Mouse (Mus musculus) urinary bladder, adult 2 months (tissue): ENCODE data around the gene Gmpr. TPM values are rescaled to one million over a fixed set of nuclear protein-coding genes. Genes with fewer than 3 reads are reported as not detected.

ENCODE experiments used
- DNase-seq: peaks from one replicate; pipeline ENCODE4 v3.0.0; 2022; ENCODE audit warnings: low spot score
- polyA plus RNA-seq: library from polyadenylated mRNA; depleted of rRNA; stranded (reverse); fragments of >200 nt; gene quantifications from 2 replicates; pipeline ENCODE4 v1.2.3, GENCODE M21; 2012

Gene Gmpr
- polyA plus RNA-seq, 1 experiment = 77.6 TPM

DNA sequence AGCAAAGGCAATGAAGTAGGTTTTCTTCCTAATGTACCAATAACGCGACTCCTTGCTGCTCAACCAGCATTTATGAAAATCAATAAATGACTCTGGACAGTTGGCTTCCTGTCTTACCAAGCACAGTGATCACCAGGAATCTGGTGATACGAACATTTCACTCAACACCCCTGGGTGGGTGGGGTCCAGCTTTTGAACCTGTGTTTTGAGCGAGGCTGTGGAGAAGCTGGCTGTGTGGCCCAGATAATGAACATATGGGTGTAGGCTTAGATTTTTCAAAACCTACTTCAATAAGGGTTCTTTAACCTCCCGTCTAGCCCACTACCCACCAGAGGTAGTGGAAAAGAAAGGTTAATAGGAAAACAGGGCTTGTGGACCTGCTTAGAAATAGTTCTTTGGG, 4.5 kb upstream of the Gmpr start:
- no peak for DNase-seq

DNA sequence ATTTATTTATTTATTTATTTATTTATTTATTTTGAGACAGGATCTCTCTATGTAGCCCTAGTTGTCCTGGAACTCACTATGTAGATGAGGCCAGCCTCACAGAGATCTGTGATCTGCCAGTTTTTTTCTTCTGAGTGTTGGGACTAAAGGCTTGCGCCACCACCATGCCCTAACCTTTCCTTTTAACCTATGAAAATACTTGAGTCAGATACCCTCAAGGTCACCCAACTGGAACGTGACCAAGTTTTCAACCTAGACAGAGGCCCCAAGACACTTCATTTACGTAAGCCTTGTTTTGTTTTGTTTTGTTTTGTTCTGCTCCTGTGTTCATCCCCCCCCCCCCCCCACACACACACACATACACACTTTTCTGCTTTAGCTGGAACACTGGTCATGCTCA, 1.7 kb upstream of the Gmpr start:
- DNase-seq = no peak

DNA sequence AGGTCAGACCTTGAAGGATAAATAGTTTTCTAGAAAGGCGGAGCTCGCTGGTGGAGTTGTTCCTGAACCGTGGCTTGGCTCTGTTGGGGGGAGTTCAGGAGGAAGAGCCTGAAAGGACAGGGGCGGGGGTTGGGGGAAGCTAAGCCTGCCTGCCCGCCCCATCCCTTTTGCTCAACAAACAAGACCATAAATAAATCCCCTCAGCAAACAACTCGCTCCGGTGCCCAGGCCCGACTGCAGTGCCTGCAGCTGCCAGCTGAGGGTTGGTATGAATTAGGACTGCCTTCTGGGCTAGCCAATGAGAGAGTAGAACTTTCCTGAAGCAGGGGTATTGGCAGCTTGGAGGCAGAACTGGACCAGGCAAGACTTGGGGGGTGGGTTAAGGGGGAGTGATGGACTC, 1.3 kb downstream of the Gmpr start:
- no peak for DNase-seq

- no peak for DNase-seq
Measured at GRCm38 (mm10) chr13:45509366-45509765, 2.1 kb downstream of the Gmpr start.

GRCm38 (mm10) chr13:45511706-45512435, 4.6 kb downstream of the Gmpr start:
- no peak for DNase-seq

DNA sequence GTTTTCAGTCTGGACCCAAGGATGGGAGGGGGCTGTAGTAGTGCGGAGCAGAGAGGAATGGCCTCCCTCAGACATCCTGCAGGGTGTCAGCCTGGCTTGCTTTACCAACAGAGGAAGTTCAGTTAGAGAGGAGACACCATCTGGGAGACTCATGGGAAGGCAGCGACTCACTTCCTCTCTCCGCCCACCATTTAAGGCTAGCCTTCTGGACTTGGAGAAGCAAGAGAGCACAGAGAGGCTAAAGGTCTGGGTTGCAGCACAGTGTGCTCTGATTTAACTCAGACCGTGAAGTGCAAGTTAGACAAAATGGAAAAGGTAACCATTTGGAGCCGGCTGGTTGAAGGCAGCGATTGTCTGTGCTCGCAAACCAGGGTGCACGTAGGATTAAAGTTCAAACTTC, 5.3 kb downstream of the Gmpr start:
- no peak for DNase-seq

- no peak for DNase-seq
Measured at GRCm38 (mm10) chr13:45513009-45513984, 6.1 kb downstream of the Gmpr start.

- no peak for DNase-seq
Measured at GRCm38 (mm10) chr13:45514115-45514514, 6.9 kb downstream of the Gmpr start.

GRCm38 (mm10) chr13:45514832-45515422, 7.7 kb downstream of the Gmpr start:
- no peak for DNase-seq

DNA sequence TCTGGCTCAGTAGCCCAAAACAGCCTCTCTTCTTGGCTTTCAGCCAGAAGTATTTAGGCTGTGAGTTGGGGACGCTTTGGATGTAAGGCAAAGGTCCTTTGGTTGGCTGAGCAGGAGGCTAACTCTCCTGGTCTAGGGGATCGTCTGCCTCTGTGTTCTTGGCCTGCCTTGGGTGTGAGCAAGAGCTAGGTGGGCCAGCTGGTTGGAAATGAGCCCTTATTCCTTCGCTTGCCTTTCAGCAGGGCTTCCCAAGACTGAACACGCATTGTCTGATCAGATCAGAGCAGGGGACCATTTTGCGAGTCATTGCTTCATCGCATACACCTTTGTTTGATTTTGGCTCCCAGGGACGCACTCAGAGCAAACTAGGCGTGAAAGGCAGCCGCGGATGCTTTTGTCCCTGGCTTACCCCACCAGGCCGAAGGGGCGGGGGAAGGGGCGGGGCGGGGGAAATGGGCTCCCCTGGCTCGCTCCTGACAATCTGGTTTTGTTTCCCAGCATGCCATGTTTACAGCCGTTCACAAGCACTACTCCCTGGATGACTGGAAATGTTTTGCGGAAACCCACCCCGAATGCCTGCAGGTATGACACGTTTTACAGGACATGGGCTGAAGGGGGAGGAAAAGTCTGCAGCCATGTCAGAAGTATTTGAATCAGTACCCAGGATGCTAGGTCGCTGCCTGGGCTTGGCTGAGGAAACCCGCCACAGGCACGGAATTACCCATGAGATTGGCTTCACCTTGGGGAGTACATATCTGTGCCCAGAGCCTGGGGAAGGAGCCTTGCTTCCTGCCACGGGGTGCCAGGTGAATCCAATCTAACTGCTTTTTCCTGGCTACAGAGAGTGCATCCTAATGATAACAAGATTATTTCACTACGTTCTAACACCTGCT, 9.5 kb downstream of the Gmpr start:
- DNase-seq = no peak

DNA sequence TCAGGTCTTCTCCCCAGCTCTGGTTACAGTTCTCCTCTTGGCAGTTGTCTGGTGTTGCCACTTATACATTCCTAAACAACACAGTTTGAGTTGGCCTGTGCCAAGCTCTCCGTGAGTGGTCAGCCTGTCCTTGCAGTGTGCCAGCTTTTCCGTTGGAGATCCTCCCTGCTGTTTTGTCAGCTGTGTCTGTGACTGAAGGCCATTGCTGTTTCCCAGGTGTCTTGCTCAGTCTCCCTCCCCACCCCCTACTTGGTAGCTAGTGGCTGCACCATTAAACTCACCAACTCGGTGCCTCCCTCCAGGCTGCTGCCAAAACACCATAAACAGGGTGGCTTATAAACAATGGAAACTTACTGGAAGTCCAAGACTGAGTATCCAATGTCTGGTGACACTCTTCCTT, 17.1 kb downstream of the Gmpr start:
- DNase-seq = no peak

DNA sequence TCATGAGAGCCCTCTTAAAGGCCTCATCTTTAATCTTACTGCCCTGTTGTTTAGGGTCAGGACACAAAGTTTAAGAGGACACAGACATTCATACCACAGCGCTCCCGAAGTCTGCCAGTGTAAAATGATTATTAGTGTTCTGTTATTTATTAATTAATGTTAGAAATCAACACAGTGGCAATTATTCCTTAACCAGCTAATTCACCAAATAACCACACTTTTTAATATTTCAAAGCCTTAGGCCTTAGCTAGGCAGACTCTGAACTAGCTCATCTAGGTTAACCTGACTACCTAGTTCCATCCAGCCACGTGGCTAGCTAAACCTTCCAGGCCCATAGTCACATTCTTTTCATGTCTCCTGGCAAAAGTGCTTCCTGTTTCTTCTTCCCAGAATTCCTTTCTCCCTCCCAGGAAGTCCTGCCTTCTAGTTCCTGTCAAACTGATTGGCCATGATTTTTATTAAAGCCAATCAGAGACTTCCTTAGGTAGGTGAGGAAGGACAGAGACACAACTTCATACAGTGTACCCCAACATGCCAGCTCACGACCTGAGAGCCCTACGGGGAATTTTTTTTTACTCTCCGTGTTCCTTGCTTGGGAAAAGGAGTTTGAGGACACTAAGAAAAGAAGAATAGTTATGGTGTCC, 17.7 kb downstream of the Gmpr start:
- DNase-seq = no peak

GRCm38 (mm10) chr13:45526230-45526629, 19.0 kb downstream of the Gmpr start:
- no peak for DNase-seq

DNA sequence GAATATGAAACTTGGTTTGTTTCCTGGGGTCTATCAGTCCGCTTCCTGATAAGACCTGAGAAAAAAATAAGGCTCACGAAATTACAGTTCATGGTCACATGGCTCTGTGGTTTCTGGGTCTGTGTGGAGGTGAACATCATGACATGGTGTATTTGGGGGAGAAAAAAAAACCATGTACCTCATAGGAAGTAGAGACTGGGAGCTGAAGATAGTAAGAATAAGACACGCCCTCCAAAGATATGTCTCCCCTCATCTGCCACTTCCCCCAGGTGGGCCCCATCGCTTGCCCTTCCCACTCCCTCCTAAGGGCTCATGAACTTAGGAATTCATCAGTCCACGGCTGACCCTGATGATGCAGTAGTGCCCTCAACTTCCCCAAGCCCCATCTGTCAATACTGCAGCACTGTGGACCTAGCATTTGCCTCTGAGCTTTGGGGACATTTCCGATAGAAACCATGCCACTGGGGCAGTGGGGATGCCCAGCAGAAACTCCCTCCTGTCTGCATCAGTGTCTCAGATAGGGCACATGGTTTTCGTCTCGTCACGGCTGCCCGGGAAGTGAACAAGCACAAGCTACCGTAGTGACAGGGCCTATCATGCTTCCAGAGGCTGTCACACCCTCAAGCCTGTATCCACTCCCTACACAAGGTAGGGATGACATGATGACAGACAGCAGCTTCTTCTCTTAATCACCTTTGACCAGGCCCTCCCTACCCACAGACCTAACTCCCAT, 20.2 kb downstream of the Gmpr start:
- DNase-seq = no peak

- DNase-seq = no peak
Measured at GRCm38 (mm10) chr13:45528787-45529186, 21.5 kb downstream of the Gmpr start.

- DNase-seq = no peak
Measured at GRCm38 (mm10) chr13:45530754-45531153, 23.5 kb downstream of the Gmpr start.

DNA sequence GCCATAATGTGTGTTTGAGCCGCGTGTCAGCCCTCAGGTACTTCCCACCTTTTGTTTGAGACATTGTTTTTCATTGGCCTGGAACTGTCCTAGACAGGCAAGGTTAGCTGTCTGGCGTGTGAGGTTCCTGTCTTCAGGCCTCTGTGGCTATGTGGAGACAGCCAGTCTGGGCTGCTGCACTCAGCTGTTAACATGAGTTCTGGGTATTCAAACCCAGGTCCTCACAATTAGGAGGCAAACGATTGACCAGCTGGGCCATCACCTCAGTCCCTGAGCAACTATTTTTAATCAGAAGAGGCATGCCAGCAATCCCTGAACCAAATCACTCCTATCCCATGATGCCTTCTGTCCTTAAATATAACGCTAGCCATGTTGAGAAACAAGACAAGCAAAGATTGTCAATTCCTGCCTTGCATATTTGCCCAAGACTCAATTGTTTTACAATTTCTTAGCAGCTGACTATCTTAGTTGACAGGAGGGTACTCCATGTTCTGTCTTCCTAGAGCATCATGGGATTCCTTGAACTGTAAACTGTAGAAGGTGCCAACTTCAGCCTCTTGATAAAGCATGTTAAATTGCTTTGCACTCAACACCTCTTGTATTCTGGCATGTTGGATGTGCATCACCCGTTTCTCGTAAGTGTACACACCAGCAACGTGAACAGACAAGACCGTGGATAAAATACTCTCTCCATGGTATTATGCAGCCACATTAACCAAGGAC, 28.6 kb downstream of the Gmpr start:
- no peak for DNase-seq

DNA sequence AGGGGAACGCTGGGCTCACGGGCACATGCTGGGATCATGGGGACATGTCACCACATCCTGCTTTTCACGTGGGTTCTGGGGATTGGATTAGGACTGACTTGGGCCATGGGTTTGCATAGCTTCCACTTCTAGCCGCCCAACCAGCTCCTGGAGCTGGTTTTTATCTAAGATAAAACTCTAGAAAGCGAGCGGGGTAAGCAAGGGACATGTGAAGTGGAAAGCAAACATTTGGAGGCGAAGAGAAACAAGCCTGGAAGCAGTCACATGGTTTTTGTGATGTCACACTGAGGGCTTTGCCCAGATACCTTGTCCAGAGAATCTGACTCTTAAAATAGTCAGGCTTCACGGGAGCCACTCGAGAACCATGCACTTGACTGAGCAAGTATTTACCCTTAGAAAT, 29.9 kb downstream of the Gmpr start:
- DNase-seq = no peak

DNA sequence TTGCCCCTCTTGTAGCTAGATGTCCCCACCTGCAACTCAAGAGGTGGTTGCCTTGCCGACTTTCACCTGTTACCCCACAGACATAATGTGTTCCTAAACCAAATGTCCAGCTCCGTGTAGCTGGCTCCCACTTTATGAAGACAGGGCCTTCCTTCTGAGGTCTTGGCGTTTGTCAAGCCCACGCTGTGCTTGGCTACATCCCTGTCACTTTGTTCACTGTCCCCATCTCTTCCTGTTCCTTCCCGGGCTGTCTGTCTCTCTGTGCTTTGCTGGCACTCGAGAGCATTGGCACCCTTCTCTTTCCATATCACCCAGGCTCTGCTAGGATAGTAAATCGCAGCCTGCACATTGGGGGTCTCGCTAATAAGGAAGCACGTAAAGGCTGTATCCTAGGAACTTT, 30.8 kb downstream of the Gmpr start:
- no peak for DNase-seq
